Mouse (Mus musculus): ENCODE results near the gene Dhrs13. TPM values are rescaled to one million over a fixed set of nuclear protein-coding genes. Genes with fewer than 3 reads are reported as not detected.

Dhrs13 gene
- polyA plus RNA-seq, 1 experiment from 2014 or later = 17.1 TPM

- Histone ChIP-seq H3K4me3 (ENCODE audit: low read length) (peak within 1 kb of the TSS; percentile 69), H3K36me3 (ENCODE audit: insufficient read depth, low read length) (peaks cover 21% of the 10 kb centered on the region), H3K4me2 (replicated peaks; ENCODE audit: low read depth, low read length) (peak within 1 kb of the TSS; percentile 75), H3K27me3 (ENCODE audit: insufficient read depth, low read length) (no peaks in the 10 kb centered on the region), H3K4me1 (ENCODE audit: insufficient read depth, low read length) (peaks cover 10% of the 10 kb centered on the region), H3K27ac (ENCODE audit: low read length) (peak within 1 kb of the TSS; percentile 70), H3K9ac (replicated peaks; ENCODE audit: low read length) (peak within 1 kb of the TSS; percentile 76), H3K9me3 (ENCODE audit: low read length) (no peaks in the 10 kb centered on the region)
- 1% methylated on average over 42 of the region's 42 CpGs for WGBS
- ATAC-seq (ENCODE audit: low FRiP score, low TSS enrichment) = peak; percentile 92
These were observed 48.2 kb downstream of the Dhrs13 start, which contains the start of gene Eral1 for GRCm38 (mm10) chr11:78079961-78080921. Eral1 (minus strand) TSS chr11:78080383.

GRCm38 (mm10) chr11:78083595-78083994 is 51.5 kb downstream of the Dhrs13 start:
- Histone ChIP-seq H3K27ac (ENCODE audit: low read length) (no peak overlapping the region), H3K9me3 (ENCODE audit: low read length) (no peaks in the 10 kb centered on the region), H3K36me3 (ENCODE audit: insufficient read depth, low read length) (no peaks in the 10 kb centered on the region), H3K4me3 (ENCODE audit: low read length) (no peak overlapping the region), H3K4me1 (ENCODE audit: insufficient read depth, low read length) (peaks cover 10% of the 10 kb centered on the region), H3K27me3 (ENCODE audit: insufficient read depth, low read length) (no peaks in the 10 kb centered on the region), H3K9ac (replicated peaks; ENCODE audit: low read length) (no peak overlapping the region), H3K4me2 (replicated peaks; ENCODE audit: low read depth, low read length) (no peak overlapping the region)
- 45% methylated on average over 1 of the region's 1 CpGs for WGBS
- ATAC-seq (ENCODE audit: low FRiP score, low TSS enrichment) = no peak

GRCm38 (mm10) chr11:78086925-78087479 is 54.9 kb downstream of the Dhrs13 start:
- H3K27me3 ChIP-seq (ENCODE audit: insufficient read depth, low read length) = no peaks in the 10 kb centered on the region
- no peaks in the 10 kb centered on the region for H3K36me3 ChIP-seq (ENCODE audit: insufficient read depth, low read length)
- no peak overlapping the region for H3K4me2 ChIP-seq (replicated peaks; ENCODE audit: low read depth, low read length)
- H3K4me3 ChIP-seq (ENCODE audit: low read length) = no peak overlapping the region
- H3K27ac ChIP-seq (ENCODE audit: low read length) = no peak overlapping the region
- no peak overlapping the region for H3K9ac ChIP-seq (replicated peaks; ENCODE audit: low read length)
- no peaks in the 10 kb centered on the region for H3K4me1 ChIP-seq (ENCODE audit: insufficient read depth, low read length)
- ATAC-seq (ENCODE audit: low FRiP score, low TSS enrichment) = no peak
- WGBS = 73% methylated on average over 4 of the region's 4 CpGs
- H3K9me3 ChIP-seq (ENCODE audit: low read length) = no peaks in the 10 kb centered on the region

MicroRNAs encoded within 50 kb of the gene (microRNA counts, 519-probe panel; counts per million panel counts)
- microRNA mmu-miR-144 (4,071 counts per million, percentile 90 among the panel's probes with 10 or more counts), microRNA mmu-miR-451 (3,819 counts per million, percentile 86 among the panel's probes with 10 or more counts)

Small RNA genes within 50 kb of the gene (microRNA-seq; reads per million reads assigned to microRNA genes)
- gene Mir144 (119 reads per million, percentile 57 among the genes with 10 or more reads in this experiment), gene Mir451a (not detected), gene Mir451b (not detected)

Other genes starting within 250 kb of the Dhrs13 start
- gene Gm10277, start 244.5 kb upstream of the Dhrs13 start, polyA plus RNA-seq (2015; fragmentation: Nextera tagmentation; extraction: Ambion mirVana) = 1.5 and 1.6 TPM in 2 replicates
- gene Pipox, start 138.2 kb upstream of the Dhrs13 start, polyA plus RNA-seq (2015; fragmentation: Nextera tagmentation; extraction: Ambion mirVana) = 14.7 and 16.0 TPM in 2 replicates
- gene Sez6, start 101.5 kb upstream of the Dhrs13 start, polyA plus RNA-seq (2015; fragmentation: Nextera tagmentation; extraction: Ambion mirVana) = 0.19 and 0.27 TPM in 2 replicates
- 15.9 and 16.0 TPM in 2 replicates for gene Phf12, start 49.5 kb upstream of the Dhrs13 start, polyA plus RNA-seq (2015; fragmentation: Nextera tagmentation; extraction: Ambion mirVana)
- 57.4 and 61.1 TPM in 2 replicates for gene Flot2, start 5.7 kb downstream of the Dhrs13 start, polyA plus RNA-seq (2015; fragmentation: Nextera tagmentation; extraction: Ambion mirVana)
- gene Eral1, start 48.1 kb downstream of the Dhrs13 start, polyA plus RNA-seq (2015; fragmentation: Nextera tagmentation; extraction: Ambion mirVana) = 41.0 and 41.6 TPM in 2 replicates
- 14.8 and 19.3 TPM in 2 replicates for gene Fam222b, start 62.4 kb downstream of the Dhrs13 start, polyA plus RNA-seq (2015; fragmentation: Nextera tagmentation; extraction: Ambion mirVana)
- gene Traf4, start 133.3 kb downstream of the Dhrs13 start, polyA plus RNA-seq (2015; fragmentation: Nextera tagmentation; extraction: Ambion mirVana) = 108 and 110 TPM in 2 replicates
- 27.9 and 29.1 TPM in 2 replicates for gene Nek8, start 144.4 kb downstream of the Dhrs13 start, polyA plus RNA-seq (2015; fragmentation: Nextera tagmentation; extraction: Ambion mirVana)
- 35.1 and 36.1 TPM in 2 replicates for gene Tlcd1, start 144.4 kb downstream of the Dhrs13 start, polyA plus RNA-seq (2015; fragmentation: Nextera tagmentation; extraction: Ambion mirVana)
- gene Rpl23a, start 151.3 kb downstream of the Dhrs13 start, polyA plus RNA-seq (2015; fragmentation: Nextera tagmentation; extraction: Ambion mirVana) = 1,090 and 1,147 TPM in 2 replicates
- gene Rab34, start 156.2 kb downstream of the Dhrs13 start, polyA plus RNA-seq (2015; fragmentation: Nextera tagmentation; extraction: Ambion mirVana) = 128 and 130 TPM in 2 replicates
- gene Proca1, start 161.1 kb downstream of the Dhrs13 start, polyA plus RNA-seq (2015; fragmentation: Nextera tagmentation; extraction: Ambion mirVana) = 4.5 and 4.8 TPM in 2 replicates
- gene Sdf2, start 213.5 kb downstream of the Dhrs13 start, polyA plus RNA-seq (2015; fragmentation: Nextera tagmentation; extraction: Ambion mirVana) = 93.8 and 101 TPM in 2 replicates
- gene Supt6, start 213.7 kb downstream of the Dhrs13 start, polyA plus RNA-seq (2015; fragmentation: Nextera tagmentation; extraction: Ambion mirVana) = 31.5 and 33.5 TPM in 2 replicates
- gene 2610507B11Rik, start 229.5 kb downstream of the Dhrs13 start, polyA plus RNA-seq (2015; fragmentation: Nextera tagmentation; extraction: Ambion mirVana) = 69.8 and 78.7 TPM in 2 replicates